Mouse (Mus musculus) cerebral cortex, adult 2 months (tissue): Measurements from ENCODE around the gene Prss21.

ENCODE experiments used
- WGBS: fragments of 180-500 bp; shearing (Covaris S2); methylation state at CpG from one replicate; pipeline ENCODE4 v1.1.7; 2018; 5-methylcytosine and 5-hydroxymethylcytosine counted together

The Prss21 gene

DNA sequence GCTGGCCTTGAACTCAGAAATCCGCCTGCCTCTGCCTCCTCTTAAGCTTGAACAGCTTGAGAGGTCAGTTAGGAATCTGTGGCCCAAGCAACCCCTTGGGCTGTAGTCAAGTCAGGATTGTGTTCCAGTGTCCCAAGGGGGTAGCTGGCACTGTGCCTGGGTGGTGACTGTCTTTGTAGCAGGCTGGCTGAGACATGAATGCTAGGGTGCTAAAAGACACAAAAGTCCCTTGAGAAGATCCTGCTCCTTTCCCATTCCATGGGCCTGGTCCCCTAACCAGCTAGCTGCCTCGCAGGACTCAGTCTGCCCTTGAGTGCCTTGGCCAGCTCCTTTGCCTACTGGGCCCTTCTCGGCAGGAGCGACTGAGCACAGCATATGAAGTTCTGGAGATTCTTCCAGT, 4.9 kb upstream of the Prss21 start:
- WGBS, result 86% methylated on average over 4 of the region's 4 CpGs

DNA sequence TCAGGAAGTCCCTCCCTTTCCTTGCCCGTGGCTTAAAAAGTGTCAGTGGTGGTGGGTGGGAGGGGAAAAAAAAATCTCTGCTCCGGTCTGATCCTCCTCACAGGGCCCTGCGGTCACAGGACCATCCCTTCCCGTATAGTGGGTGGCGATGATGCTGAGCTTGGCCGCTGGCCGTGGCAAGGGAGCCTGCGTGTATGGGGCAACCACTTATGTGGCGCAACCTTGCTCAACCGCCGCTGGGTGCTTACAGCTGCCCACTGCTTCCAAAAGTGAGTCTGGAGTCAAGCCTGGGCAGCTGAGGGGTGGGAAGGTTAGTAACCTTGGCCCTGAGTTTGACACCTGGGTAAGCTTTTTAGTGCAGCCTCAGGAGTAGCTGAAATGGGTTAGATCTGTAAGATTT, 657 bp downstream of the Prss21 start:
- 89% methylated on average over 11 of the region's 11 CpGs for whole genome bisulfite sequencing

GRCm38 (mm10) chr17:23873884-23874856, 6.3 kb downstream of the Prss21 start:
- WGBS, result 45% methylated on average over 8 of the region's 8 CpGs

GRCm38 (mm10) chr17:23876741-23877140, 8.9 kb downstream of the Prss21 start:
- WGBS, result 32% methylated on average over 3 of the region's 3 CpGs

DNA sequence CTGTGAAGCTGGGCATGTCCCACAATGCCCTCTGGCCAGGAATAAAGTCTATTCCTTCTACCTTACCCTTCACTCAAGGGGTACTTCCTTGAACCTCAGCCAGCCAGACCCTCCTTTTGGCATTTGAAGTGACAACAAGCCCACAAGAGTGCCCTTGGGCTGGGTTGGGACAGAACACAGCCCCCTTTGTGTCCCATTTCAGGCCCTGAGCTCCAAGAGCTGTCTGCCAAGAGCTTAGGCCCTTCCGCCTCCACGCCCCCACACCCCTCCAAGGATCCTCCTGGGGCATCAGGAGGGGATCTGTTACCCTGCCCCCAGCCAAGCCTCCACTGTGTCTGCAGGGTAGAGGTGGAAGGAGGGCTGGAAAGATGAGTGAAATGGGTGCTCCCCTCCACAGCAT, 9.3 kb downstream of the Prss21 start:
- WGBS, result 68% methylated on average over 2 of the region's 2 CpGs

DNA sequence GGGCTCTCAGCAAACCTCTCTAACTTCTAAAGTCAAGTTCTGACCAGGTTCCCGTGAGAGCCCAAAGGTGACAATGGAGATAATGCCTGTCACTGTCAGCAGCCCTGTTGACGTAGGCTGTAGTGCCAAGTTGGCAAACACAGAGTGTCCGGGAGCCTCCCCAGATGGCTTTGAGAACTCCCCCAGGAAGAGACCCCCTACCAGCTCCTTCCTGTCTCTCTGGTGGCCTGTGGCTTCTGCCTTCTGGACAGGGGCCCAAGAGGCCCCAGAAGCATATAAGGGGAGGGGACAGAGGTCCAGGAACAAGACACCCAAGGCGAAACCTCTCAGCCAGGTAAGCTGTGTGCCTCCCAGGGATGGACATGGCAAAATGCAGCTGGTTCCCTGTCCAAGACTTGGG, 12.7 kb downstream of the Prss21 start, which contains the start of the genes Dcpp1 and Dcpp2:
Gene Dcpp1, plus strand, starts transcription at position 301 of the 400 bp plus-strand sequence.
Gene Dcpp2, plus strand, starts transcription at position 305 of the 400 bp plus-strand sequence.
- WGBS, result 83% methylated on average over 4 of the region's 4 CpGs

- 85% methylated on average over 4 of the region's 4 CpGs for WGBS
Observed at GRCm38 (mm10) chr17:23917158-23917557, 49.3 kb downstream of the Prss21 start, which contains the start of gene Dcpp3. Gene Dcpp3 (plus strand): TSS chr17:23917458.
